Mouse (Mus musculus) hindbrain, embryonic 14.5 days (tissue): ENCODE data around the gene Gm10053. TPM values are rescaled to one million over a fixed set of nuclear protein-coding genes. Genes with fewer than 3 reads are reported as not detected.
A peak's percentile ranks its signal among the peaks of the same experiment; 100 is the strongest.

Experiments
- ATAC-seq: fragments of 200-750 bp; cut with Nextera tagmentation; 2 replicates; pipeline ENCODE4 v1.8.0; 2017; ENCODE audit warnings: moderate number of reproducible peaks, mild to moderate bottlenecking, moderate TSS enrichment, moderate library complexity; ENCODE audit not compliant: low FRiP score
- DNase-seq: peaks from one replicate; pipeline ENCODE4 v3.0.0-alpha.2; 2015; ENCODE audit warnings: low spot score
- H3K27ac ChIP-seq: fragments of 300-500 bp; sonication (generic); 2 replicates; pipeline ENCODE4 v1.5.1; 2014; ENCODE audit warnings: mild to moderate bottlenecking, moderate library complexity
- H3K27me3 ChIP-seq: fragments of 300-500 bp; sonication (generic); 2 replicates; pipeline ENCODE4 v1.6.1; 2014; ENCODE audit warnings: mild to moderate bottlenecking, low read length, mixed read lengths; ENCODE audit not compliant: control insufficient read depth, insufficient read depth
- H3K36me3 ChIP-seq: fragments of 300-500 bp; sonication (generic); replicated peaks from 2 replicates; pipeline ENCODE4 v1.6.1; 2014; ENCODE audit not compliant: control insufficient read depth, insufficient read depth
- H3K4me1 ChIP-seq: fragments of 300-500 bp; sonication (generic); replicated peaks from 2 replicates; pipeline ENCODE4 v1.6.1; 2014; ENCODE audit warnings: antibody characterized with exemption, low read length, mixed read lengths; ENCODE audit not compliant: control insufficient read depth, insufficient read depth
- H3K4me2 ChIP-seq: fragments of 300-500 bp; sonication (generic); replicated peaks from 2 replicates; pipeline ENCODE4 v1.6.1; 2014; ENCODE audit warnings: mild to moderate bottlenecking, moderate library complexity
- H3K4me3 ChIP-seq: fragments of 300-500 bp; sonication (generic); replicated peaks from 2 replicates; pipeline ENCODE4 v1.5.1; 2014; ENCODE audit warnings: mild to moderate bottlenecking, low read length
- H3K9ac ChIP-seq: fragments of 300-500 bp; sonication (generic); 2 replicates; pipeline ENCODE4 v1.6.1; 2014
- H3K9me3 ChIP-seq: fragments of 300-500 bp; sonication (generic); 2 replicates; pipeline ENCODE4 v1.6.1; 2016; ENCODE audit warnings: low read length; ENCODE audit not compliant: control insufficient read depth
- WGBS: fragments of 180-500 bp; shearing (Covaris S2); extraction: QIAGEN DNeasy Blood & Tissue Kit; methylation state at CpG from one replicate; pipeline ENCODE4 v1.1.7; 2014; 5-methylcytosine and 5-hydroxymethylcytosine counted together
- polyA plus RNA-seq: library from polyadenylated mRNA; unstranded; fragments of >200 nt; fragmentation: Nextera tagmentation; extraction: Ambion mirVana; gene quantifications from 2 replicates; pipeline ENCODE4 v1.2.1, GENCODE M21; 2014

Gm10053 gene
- polyA plus RNA-seq, 1 experiment from 2014 or later = 296 TPM

DNA sequence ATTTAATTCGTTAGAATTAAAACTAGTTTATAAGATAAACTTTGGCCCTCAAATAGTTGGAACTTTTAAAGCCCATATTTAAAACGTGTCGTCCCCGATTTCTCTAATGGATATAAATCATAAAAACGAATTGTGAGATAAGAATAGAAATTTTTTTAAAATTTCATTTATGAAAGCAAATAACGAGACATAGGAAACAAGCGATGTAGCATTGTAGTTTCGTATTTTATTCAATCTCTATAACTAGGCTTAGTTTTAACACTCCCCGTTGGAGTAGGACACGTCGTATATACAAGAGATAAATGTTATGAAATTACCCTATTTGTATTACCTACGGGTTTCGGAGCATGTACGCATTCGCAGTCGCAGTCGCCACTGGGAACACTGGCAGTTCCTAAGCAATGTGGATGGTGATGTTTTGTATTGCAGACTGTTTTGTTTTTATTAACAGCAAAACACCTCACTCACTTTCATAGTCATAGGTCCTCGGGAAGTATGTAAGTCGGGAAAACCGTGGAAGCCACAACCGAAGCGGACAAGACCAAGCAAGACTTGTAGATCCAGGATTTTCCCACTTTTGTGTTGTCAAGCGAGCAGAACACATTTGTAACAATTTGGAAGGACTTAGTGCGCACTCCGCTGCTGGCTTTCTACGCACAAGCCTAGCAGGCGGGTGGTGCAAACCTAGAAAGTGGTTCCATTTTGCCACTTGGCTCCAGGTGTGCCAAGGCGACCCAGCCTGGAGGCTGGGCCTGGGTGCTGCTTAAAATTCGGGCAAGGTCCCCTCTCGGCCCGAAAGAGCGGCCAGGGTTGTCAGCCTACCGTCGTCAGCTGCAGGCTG is 23.5 kb downstream of the Gm10053 start:
- Histone ChIP-seq H3K4me2 (peak overlapping the region; percentile 58), H3K27ac (no peak overlapping the region), H3K9me3 (no peaks in the 10 kb centered on the region), H3K9ac (no peak overlapping the region), H3K4me3 (peak overlapping the region; percentile 34), H3K36me3 (no peaks in the 10 kb centered on the region), H3K27me3 (peaks cover 77% of the 10 kb centered on the region), H3K4me1 (peaks cover 17% of the 10 kb centered on the region; the same call in 1 of the 2 replicates)
- 3% methylated on average over 34 of the region's 34 CpGs for WGBS
- peak; percentile 55 for DNase-seq
- ATAC-seq = no peak

DNA sequence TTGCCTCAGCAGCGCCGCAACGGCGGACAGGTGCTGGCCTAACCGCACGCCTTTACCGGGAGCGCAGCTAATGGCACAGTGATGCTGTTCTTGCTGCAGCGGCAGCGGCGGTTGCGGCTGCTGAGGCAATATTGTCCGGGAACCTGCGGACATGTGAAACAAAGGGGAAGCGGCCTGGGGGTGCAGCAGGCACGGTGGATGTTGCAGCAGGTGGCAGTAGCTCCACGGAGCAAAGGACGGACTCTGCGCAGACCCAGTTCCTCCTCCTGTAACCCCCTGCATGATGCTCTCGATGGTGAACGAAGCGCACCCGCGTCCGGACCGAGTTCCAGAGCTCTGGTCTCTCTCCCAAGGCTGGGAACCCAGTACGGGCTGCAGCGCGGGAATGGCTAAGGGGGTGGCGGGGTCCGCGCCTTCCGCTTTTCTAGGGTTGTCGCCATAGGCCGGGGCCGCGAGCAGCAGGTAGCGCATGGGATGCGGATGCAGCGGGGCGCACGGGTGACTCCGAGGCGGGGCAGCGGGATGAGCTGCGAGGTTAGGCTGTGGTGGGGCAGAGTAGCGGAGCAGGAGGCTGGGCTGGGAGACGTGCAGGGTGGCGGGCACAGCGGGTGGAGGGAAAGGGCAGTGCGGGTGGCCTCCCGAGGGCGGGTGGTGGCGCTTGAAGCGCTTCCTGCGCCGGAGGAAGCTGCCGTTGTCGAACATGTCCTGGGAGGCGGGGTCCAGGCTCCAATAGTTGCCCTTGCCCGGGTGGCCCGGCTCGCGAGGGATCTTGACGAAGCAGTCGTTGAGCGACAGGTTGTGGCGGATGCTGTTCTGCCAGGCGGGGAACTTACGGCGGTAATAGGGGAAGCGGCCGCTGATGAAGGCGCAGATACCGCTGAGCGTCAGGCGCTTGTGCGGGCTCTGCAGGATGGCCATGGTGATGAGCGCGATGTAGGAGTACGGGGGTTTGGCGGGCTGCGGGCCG is 24.4 kb downstream of the Gm10053 start:
- Histone ChIP-seq H3K9ac (no peak overlapping the region), H3K4me3 (peak overlapping the region; percentile 34), H3K4me2 (peak overlapping the region; percentile 58), H3K4me1 (peaks cover 17% of the 10 kb centered on the region; the same call in 1 of the 2 replicates), H3K36me3 (no peaks in the 10 kb centered on the region), H3K27ac (no peak overlapping the region), H3K27me3 (peaks cover 83% of the 10 kb centered on the region), H3K9me3 (no peaks in the 10 kb centered on the region)
- no peak for DNase-seq
- ATAC-seq = peak; percentile 54; the same call in 1 of the 2 replicates
- under 1% methylated on average over 83 of the region's 84 CpGs for WGBS

- H3K9ac ChIP-seq = no peak within 1 kb of the TSS
- H3K4me3 ChIP-seq = peak within 1 kb of the TSS; percentile 34
- WGBS = under 1% methylated on average over 27 of the region's 27 CpGs
- peaks cover 17% of the 10 kb centered on the region; the same call in 1 of the 2 replicates for H3K4me1 ChIP-seq
- H3K27me3 ChIP-seq = peaks cover 78% of the 10 kb centered on the region
- no peak within 1 kb of the TSS for H3K27ac ChIP-seq
- ATAC-seq (no peak), DNase-seq (no peak)
- H3K4me2 ChIP-seq = peak within 1 kb of the TSS; percentile 58
- no peaks in the 10 kb centered on the region for H3K9me3 ChIP-seq
- no peaks in the 10 kb centered on the region for H3K36me3 ChIP-seq
Observed at GRCm38 (mm10) chr19:24900581-24901220, 25.2 kb downstream of the Gm10053 start, which contains the start of gene Foxd4. TSS of gene Foxd4 (minus strand) at chr19:24901197.

- Histone ChIP-seq H3K27me3 (peaks cover 72% of the 10 kb centered on the region), H3K9me3 (no peaks in the 10 kb centered on the region), H3K4me2 (no peak overlapping the region), H3K4me3 (no peak overlapping the region), H3K4me1 (peaks cover 17% of the 10 kb centered on the region; the same call in 1 of the 2 replicates), H3K36me3 (no peaks in the 10 kb centered on the region), H3K27ac (no peak overlapping the region), H3K9ac (no peak overlapping the region)
- ATAC-seq (no peak), DNase-seq (no peak)
- 6% methylated on average over 3 of the region's 3 CpGs for WGBS
Observed at GRCm38 (mm10) chr19:24901666-24902065, 26.2 kb downstream of the Gm10053 start.

DNA sequence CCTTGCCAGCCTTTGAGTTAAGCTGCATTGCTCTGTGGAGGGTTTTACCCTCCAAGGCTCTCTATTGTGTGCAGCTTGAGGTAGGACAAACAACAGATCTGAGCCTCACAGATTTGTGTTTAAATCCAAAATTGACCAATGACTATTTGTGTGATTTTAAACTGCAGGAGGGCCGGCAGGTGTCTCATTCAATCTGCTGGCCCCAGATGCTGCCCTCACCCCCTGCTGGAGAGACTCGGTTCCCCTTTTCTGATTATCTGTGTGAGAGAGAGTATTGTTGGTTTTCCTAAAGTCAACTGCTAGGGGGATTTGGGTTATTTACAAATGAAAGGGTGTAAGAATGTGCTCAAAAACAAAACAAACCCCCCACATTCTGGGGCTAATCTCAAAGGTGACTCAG is 26.8 kb downstream of the Gm10053 start:
- Histone ChIP-seq H3K4me1 (peaks cover 15% of the 10 kb centered on the region; the same call in 1 of the 2 replicates), H3K9me3 (no peaks in the 10 kb centered on the region), H3K27me3 (peaks cover 66% of the 10 kb centered on the region), H3K27ac (no peak overlapping the region), H3K4me2 (no peak overlapping the region), H3K9ac (no peak overlapping the region), H3K36me3 (no peaks in the 10 kb centered on the region), H3K4me3 (no peak overlapping the region)
- 0% methylated on average over 2 of the region's 2 CpGs for WGBS
- DNase-seq = no peak
- ATAC-seq = no peak

GRCm38 (mm10) chr19:24902821-24903220 is 27.3 kb downstream of the Gm10053 start:
- WGBS = 54% methylated on average over 2 of the region's 2 CpGs
- DNase-seq (no peak), ATAC-seq (no peak)
- H3K4me1 ChIP-seq = peaks cover 12% of the 10 kb centered on the region; the same call in 1 of the 2 replicates
- no peak overlapping the region for H3K4me3 ChIP-seq
- no peak overlapping the region for H3K9ac ChIP-seq
- no peaks in the 10 kb centered on the region for H3K36me3 ChIP-seq
- H3K4me2 ChIP-seq = no peak overlapping the region
- H3K27me3 ChIP-seq = peaks cover 60% of the 10 kb centered on the region
- no peaks in the 10 kb centered on the region for H3K9me3 ChIP-seq
- H3K27ac ChIP-seq = no peak overlapping the region

DNA sequence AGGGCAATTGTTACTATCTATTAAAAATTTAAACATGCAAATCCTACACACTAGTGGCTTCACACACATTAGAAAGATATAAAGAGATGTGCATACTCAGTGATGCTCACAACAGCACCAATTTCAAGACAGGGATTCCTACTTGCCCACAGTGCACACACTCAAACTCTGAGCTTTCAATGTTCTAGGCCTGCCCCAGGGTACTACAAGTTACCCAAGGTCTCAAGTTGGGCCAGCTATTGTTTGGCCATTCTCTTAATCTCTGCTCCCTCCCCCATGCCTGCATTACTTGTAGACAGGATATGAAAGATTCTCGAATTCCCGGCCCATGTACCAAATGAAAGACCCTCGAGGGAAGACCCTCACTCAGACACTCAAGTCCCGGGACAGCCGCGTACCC is 32.2 kb downstream of the Gm10053 start:
- ATAC-seq = no peak
- H3K4me3 ChIP-seq = no peak overlapping the region
- no peaks in the 10 kb centered on the region for H3K36me3 ChIP-seq
- H3K27me3 ChIP-seq = peaks cover 19% of the 10 kb centered on the region
- no peaks in the 10 kb centered on the region for H3K4me1 ChIP-seq
- 93% methylated on average over 3 of the region's 6 CpGs for WGBS
- no peaks in the 10 kb centered on the region for H3K9me3 ChIP-seq
- no peak overlapping the region for H3K27ac ChIP-seq
- H3K9ac ChIP-seq = no peak overlapping the region
- DNase-seq = no peak
- no peak overlapping the region for H3K4me2 ChIP-seq

GRCm38 (mm10) chr19:24908385-24909155 is 33.1 kb downstream of the Gm10053 start:
- DNase-seq = no peak
- Histone ChIP-seq H3K4me2 (no peak overlapping the region), H3K27me3 (peaks cover 10% of the 10 kb centered on the region; the same call in 1 of the 2 replicates), H3K9ac (no peak overlapping the region), H3K4me3 (no peak overlapping the region), H3K36me3 (no peaks in the 10 kb centered on the region), H3K4me1 (no peaks in the 10 kb centered on the region), H3K9me3 (no peaks in the 10 kb centered on the region), H3K27ac (no peak overlapping the region)
- WGBS = 92% methylated on average over 3 of the region's 3 CpGs
- ATAC-seq = no peak
